Mouse (Mus musculus) CD4-positive naive resting alpha-beta T cell, adult 57 days (primary cell): ENCODE results near the gene Olfr750. TPM values are rescaled to one million over a fixed set of nuclear protein-coding genes. Genes with fewer than 3 reads are reported as not detected.

Source experiments
- total RNA-seq: library from RNA; stranded (reverse); gene quantifications from one replicate; pipeline ENCODE4 v1.2.4, GENCODE M21; 2023

The Olfr750 gene
- total RNA-seq, result not detected

DNA sequence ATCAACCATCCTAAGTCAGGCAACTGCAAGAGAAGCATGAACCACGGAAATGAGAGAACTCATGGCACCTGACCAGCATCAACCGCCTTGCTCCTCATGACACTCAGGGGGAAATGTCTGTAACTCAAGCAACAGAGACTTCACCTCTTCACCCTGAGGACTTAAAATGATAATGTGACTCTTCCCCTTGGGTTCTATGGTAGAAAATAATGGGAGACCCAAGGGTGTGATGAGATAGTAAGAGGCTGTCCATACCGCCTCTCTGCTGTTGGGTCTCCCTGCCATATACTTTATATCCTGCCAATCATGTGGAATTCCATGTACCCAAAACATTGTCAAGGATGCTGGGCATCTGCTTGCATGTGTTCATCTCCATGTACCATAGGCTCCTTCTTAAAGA, at the start of gene Olfr750:
Olfr750 (minus strand) TSS at position 101 of the 400 bp plus-strand sequence.

DNA sequence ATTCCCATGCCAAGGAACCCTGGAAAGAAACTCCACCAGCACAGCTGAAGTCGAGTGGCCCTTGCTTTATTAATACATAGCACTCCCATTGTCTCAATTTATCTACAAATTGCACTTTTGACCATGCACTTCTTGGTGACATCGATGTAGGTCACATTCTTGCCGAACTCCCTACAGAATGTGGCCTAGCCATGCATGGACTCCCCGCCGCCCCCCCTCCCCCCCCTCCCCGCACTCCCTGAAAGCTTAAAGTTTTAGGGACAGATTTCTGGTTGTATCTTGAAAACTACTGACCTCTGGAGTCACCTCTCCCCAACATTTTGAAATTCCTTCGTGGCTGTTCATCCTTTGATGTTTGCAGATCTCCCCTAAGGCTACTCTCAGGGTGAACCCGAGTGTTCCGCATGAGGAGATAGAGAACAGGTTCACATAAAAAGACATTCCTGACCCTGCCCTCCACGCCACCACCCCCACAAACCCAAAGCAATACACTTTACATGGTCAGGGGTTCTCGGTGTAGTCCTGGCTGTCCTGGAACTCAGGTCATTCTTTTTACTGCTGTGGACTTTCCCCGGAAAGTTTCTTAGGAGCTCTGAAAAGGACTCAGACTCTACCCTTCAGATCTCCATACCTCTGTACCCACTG, 39.8 kb upstream of the Olfr750 start, which contains the start of gene Eddm3b:
Eddm3b (plus strand) TSS at position 511 of the 645 bp plus-strand sequence.

DNA sequence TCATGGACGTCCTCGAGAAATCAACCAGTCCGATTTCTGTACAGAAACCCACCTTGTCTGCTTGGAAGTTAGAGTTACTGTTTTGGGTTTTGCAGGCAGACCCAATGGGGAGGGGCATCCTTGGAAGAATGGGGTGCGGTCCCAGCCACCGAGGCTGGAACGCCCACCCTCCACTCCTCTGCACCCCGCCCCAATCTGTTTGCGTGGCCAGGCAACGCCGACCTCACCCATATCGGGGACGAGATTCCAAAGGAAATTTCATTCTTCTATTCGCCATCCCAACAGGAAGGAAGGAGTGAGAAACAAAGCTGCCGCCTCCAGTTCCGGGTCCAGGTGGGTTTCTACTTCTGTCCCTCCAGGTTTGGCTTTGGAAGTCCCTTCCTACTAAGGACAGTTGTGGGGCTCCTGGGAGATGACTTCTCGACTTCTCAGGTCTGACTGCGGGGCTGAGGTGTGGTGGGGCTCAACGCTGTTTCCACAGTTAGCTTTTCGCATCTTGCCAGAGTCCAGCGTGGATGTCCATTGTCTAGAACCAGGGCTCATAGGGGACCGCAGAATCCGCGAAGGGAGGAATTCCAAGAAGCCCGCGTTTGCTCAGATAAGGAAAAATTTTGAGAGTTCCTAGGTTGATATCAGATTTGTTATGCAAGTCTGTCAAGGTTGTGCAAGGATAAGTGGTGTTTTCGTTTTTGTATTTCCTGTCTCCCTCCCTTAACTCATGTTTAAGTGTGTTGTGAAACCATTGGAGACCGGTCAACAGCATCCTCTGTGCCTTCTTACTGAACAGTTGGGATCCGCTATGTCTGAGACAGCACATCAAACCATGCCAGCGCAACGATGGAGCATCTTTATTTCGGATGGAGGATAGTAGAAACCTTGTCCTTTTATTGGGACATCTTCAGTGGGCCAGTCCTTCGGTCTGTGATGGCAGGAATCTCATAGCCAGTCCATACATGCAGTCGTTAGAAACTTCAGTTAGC, 17.0 kb upstream of the Olfr750 start, which contains the start of the genes Rnase4 and Ang:
Rnase4 (plus strand) TSS at position 157 of the 980 bp plus-strand sequence.
Ang (plus strand) TSS at position 230 of the 980 bp plus-strand sequence.

DNA sequence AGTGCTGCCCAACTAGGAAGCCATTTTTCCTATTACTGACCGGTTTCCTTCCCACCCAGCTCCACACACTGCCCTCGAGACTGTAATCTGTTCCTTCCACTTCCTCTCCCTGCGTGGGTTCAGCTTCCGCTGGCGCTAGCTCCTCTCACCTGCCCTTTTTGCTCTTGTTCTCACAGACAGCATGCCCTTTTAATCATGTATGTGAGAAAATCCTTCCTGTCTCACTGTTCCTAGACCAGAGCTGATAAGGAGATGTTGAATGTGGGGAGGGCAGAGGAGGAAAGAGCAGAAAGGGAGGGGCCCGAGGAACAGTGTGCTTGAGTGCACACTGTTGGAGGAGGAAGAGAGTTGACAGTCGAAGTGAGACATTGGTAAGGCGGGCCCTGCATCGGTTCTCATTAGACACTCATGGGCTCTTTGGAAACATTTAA, 16.8 kb downstream of the Olfr750 start, which contains the start of gene Rnase12:
Rnase12 (minus strand) TSS at position 261 of the 431 bp plus-strand sequence.

GRCm38 (mm10) chr14:51050063-51050462, 24.2 kb downstream of the Olfr750 start, which contains the start of gene Rnase11:
TSS of gene Rnase11 (minus strand) at chr14:51050163.

DNA sequence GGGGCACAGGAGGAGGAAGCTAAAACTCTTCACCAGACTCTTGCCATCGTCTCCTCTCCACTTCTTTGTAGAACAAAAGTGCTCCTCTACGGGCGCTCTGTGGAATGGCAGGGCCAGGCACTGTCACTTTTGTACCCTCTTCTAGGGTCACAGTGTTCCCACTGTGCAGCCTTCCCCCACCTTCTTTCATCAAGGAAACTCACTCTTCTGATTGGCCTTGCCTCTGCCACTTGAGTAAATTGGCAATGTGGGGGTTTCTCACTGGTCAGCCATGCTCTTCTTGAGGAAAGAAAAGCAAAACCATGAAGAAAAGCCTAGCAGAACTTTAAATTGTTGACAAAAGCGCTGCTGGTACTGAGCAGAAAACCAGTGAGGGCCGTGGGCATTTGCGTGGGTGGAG, 32.5 kb downstream of the Olfr750 start, which contains the start of gene Rnase9:
Rnase9 (minus strand) TSS at position 101 of the 400 bp plus-strand sequence.

Other genes with a start within 250 kb of the Olfr750 start
- 34.1 TPM for gene Tep1, start 203.9 kb downstream of the Olfr750 start, total RNA-seq
- not detected for gene Klhl33, start 176.9 kb downstream of the Olfr750 start, total RNA-seq
- 40.7 TPM for gene Osgep, start 149.5 kb downstream of the Olfr750 start, total RNA-seq
- gene Apex1, start 149.5 kb downstream of the Olfr750 start, total RNA-seq, result 49.0 TPM
- 104 TPM for gene Pip4p1, start 143.6 kb downstream of the Olfr750 start, total RNA-seq
- 18.1 TPM for gene Pnp, start 143.4 kb downstream of the Olfr750 start, total RNA-seq
- gene Gm49342, start 129.9 kb downstream of the Olfr750 start, total RNA-seq, result 20.5 TPM
- 1.0 TPM for gene Pnp2, start 118.4 kb downstream of the Olfr750 start, total RNA-seq
- not detected for gene Rnase10, start 66.7 kb downstream of the Olfr750 start, total RNA-seq
- gene Rnase9, start 32.6 kb downstream of the Olfr750 start, total RNA-seq, result not detected
- gene Rnase11, start 24.3 kb downstream of the Olfr750 start, total RNA-seq, result not detected
- not detected for gene Rnase12, start 16.8 kb downstream of the Olfr750 start, total RNA-seq
- gene Rnase4, start 16.6 kb upstream of the Olfr750 start, total RNA-seq, result 2.4 TPM
- gene Ang, start 16.7 kb upstream of the Olfr750 start, total RNA-seq, result 2.6 TPM
- not detected for gene Eddm3b, start 40.0 kb upstream of the Olfr750 start, total RNA-seq
- gene Rnase6, start 49.5 kb upstream of the Olfr750 start, total RNA-seq, result 3.4 TPM
- not detected for gene Rnase1, start 72.3 kb upstream of the Olfr750 start, total RNA-seq
- gene Rnase2b, start 87.8 kb upstream of the Olfr750 start, total RNA-seq, result not detected
- gene Ang2, start 124.7 kb upstream of the Olfr750 start, total RNA-seq, result not detected
- gene Ear14, start 129.0 kb upstream of the Olfr750 start, total RNA-seq, result not detected
- not detected for gene Rnase2a, start 181.7 kb upstream of the Olfr750 start, total RNA-seq